Mouse (Mus musculus): ENCODE data around the gene Rcan1. TPM values are rescaled to one million over a fixed set of nuclear protein-coding genes. Genes with fewer than 3 reads are reported as not detected.
"Not testable (repeated sequence)": the region's sequence is repeated elsewhere in the genome, so short reads cannot be mapped to it uniquely, and the experiment has no call there.

The Rcan1 gene
- 39.9 and 41.2 TPM in 2 replicates for polyA plus RNA-seq (2015; fragmentation: Nextera tagmentation; extraction: Ambion mirVana)

GRCm38 (mm10) chr16:92470706-92471105, at the start of gene Rcan1:
TSS of gene Rcan1 (minus strand) at chr16:92470867.
- WGBS = 64% methylated on average over 6 of the region's 6 CpGs
- no peaks in the 10 kb centered on the region for H3K36me3 ChIP-seq
- no peaks in the 10 kb centered on the region for H3K27me3 ChIP-seq
- no peak within 1 kb of the TSS for H3K4me2 ChIP-seq
- H3K4me3 ChIP-seq = no peak within 1 kb of the TSS
- H3K27ac ChIP-seq = no peak within 1 kb of the TSS
- H3K4me1 ChIP-seq = 0 out of 2 replicates have a peak, but pooled peaks cover 3% of the 10 kb centered on the region
- no peaks in the 10 kb centered on the region for H3K9me3 ChIP-seq
- ATAC-seq (ENCODE audit: insufficient number of reproducible peaks, low FRiP score, low TSS enrichment, low read depth) = no peak
- no peak within 1 kb of the TSS for H3K9ac ChIP-seq

- Histone ChIP-seq H3K4me3 (no peak overlapping the region), H3K9me3 (no peaks in the 10 kb centered on the region), H3K27ac (no peak overlapping the region), H3K36me3 (no peaks in the 10 kb centered on the region), H3K27me3 (peaks cover 16% of the 10 kb centered on the region; the same call in 1 of the 2 replicates), H3K4me1 (0 out of 2 replicates have a peak, but pooled peaks cover 3% of the 10 kb centered on the region), H3K9ac (no peak overlapping the region), H3K4me2 (no peak overlapping the region)
- no peak for ATAC-seq (ENCODE audit: insufficient number of reproducible peaks, low FRiP score, low TSS enrichment, low read depth)
- WGBS = 49% methylated on average over 13 of the region's 13 CpGs
These were observed 49.3 kb upstream of the Rcan1 start for GRCm38 (mm10) chr16:92519820-92520492.

- Histone ChIP-seq H3K27ac (no peak overlapping the region), H3K4me2 (no peak overlapping the region), H3K9me3 (no peaks in the 10 kb centered on the region), H3K9ac (no peak overlapping the region), H3K4me1 (0 out of 2 replicates have a peak, but pooled peaks cover 3% of the 10 kb centered on the region), H3K36me3 (no peaks in the 10 kb centered on the region), H3K27me3 (peaks cover 12% of the 10 kb centered on the region; the same call in 1 of the 2 replicates), H3K4me3 (no peak overlapping the region)
- 39% methylated on average over 4 of the region's 4 CpGs for WGBS
- no peak for ATAC-seq (ENCODE audit: insufficient number of reproducible peaks, low FRiP score, low TSS enrichment, low read depth)
These were observed 48.1 kb upstream of the Rcan1 start for GRCm38 (mm10) chr16:92518718-92519117.

- no peak for ATAC-seq (ENCODE audit: insufficient number of reproducible peaks, low FRiP score, low TSS enrichment, low read depth)
- no peaks in the 10 kb centered on the region for H3K9me3 ChIP-seq
- WGBS = 75% methylated on average over 9 of the region's 9 CpGs
These were observed 45.5 kb upstream of the Rcan1 start for GRCm38 (mm10) chr16:92516139-92516538.

GRCm38 (mm10) chr16:92514896-92515295, 44.2 kb upstream of the Rcan1 start:
- not testable (repeated sequence) for H3K9ac ChIP-seq; ATAC-seq (ENCODE audit: insufficient number of reproducible peaks, low FRiP score, low TSS enrichment, low read depth); H3K9me3 ChIP-seq; H3K4me1 ChIP-seq; H3K36me3 ChIP-seq; H3K27ac ChIP-seq; H3K27me3 ChIP-seq; H3K4me2 ChIP-seq; H3K4me3 ChIP-seq
- 72% methylated on average over 9 of the region's 9 CpGs for WGBS

More at GRCm38 (mm10) chr16:92516139-92516538, 45.5 kb upstream of the Rcan1 start:
- no peak overlapping the region for H3K4me2 ChIP-seq
- H3K27ac ChIP-seq = no peak overlapping the region
- peaks cover 12% of the 10 kb centered on the region; the same call in 1 of the 2 replicates for H3K27me3 ChIP-seq
- no peaks in the 10 kb centered on the region for H3K36me3 ChIP-seq
- no peak overlapping the region for H3K9ac ChIP-seq
- H3K4me3 ChIP-seq = no peak overlapping the region
- 0 out of 2 replicates have a peak, but pooled peaks cover 3% of the 10 kb centered on the region for H3K4me1 ChIP-seq

- Histone ChIP-seq H3K4me3 (no peak overlapping the region), H3K4me2 (no peak overlapping the region), H3K9ac (no peak overlapping the region), H3K36me3 (no peaks in the 10 kb centered on the region), H3K27me3 (no peaks in the 10 kb centered on the region), H3K4me1 (no peaks in the 10 kb centered on the region), H3K27ac (no peak overlapping the region), H3K9me3 (no peaks in the 10 kb centered on the region)
- no peak for ATAC-seq (ENCODE audit: insufficient number of reproducible peaks, low FRiP score, low TSS enrichment, low read depth)
- WGBS = 57% methylated on average over 5 of the region's 5 CpGs
These were observed 41.2 kb upstream of the Rcan1 start for GRCm38 (mm10) chr16:92511773-92512391.

- H3K27ac ChIP-seq = no peak overlapping the region
- ATAC-seq (ENCODE audit: insufficient number of reproducible peaks, low FRiP score, low TSS enrichment, low read depth) = no peak
- no peaks in the 10 kb centered on the region for H3K27me3 ChIP-seq
- H3K9ac ChIP-seq = no peak overlapping the region
- WGBS = 55% methylated on average over 13 of the region's 13 CpGs
- no peak overlapping the region for H3K4me3 ChIP-seq
- no peaks in the 10 kb centered on the region for H3K9me3 ChIP-seq
- H3K4me2 ChIP-seq = no peak overlapping the region
- H3K4me1 ChIP-seq = no peaks in the 10 kb centered on the region
- H3K36me3 ChIP-seq = no peaks in the 10 kb centered on the region
These were observed 40.4 kb upstream of the Rcan1 start for GRCm38 (mm10) chr16:92510835-92511772.

- WGBS = 84% methylated on average over 4 of the region's 4 CpGs
- Histone ChIP-seq H3K27me3 (no peaks in the 10 kb centered on the region), H3K27ac (no peak overlapping the region), H3K4me2 (no peak overlapping the region), H3K4me3 (no peak overlapping the region), H3K36me3 (no peaks in the 10 kb centered on the region), H3K9me3 (no peaks in the 10 kb centered on the region), H3K4me1 (no peaks in the 10 kb centered on the region), H3K9ac (no peak overlapping the region)
- no peak for ATAC-seq (ENCODE audit: insufficient number of reproducible peaks, low FRiP score, low TSS enrichment, low read depth)
These were observed 36.9 kb upstream of the Rcan1 start for GRCm38 (mm10) chr16:92507573-92507972.

GRCm38 (mm10) chr16:92503105-92503504, 32.4 kb upstream of the Rcan1 start:
- H3K27me3 ChIP-seq = peaks cover 34% of the 10 kb centered on the region
- H3K9ac ChIP-seq = no peak overlapping the region
- H3K36me3 ChIP-seq = no peaks in the 10 kb centered on the region
- H3K4me2 ChIP-seq = no peak overlapping the region
- no peak overlapping the region for H3K27ac ChIP-seq
- peaks cover 14% of the 10 kb centered on the region for H3K4me1 ChIP-seq
- H3K4me3 ChIP-seq = no peak overlapping the region
- WGBS = 67% methylated on average over 5 of the region's 5 CpGs
- ATAC-seq (ENCODE audit: insufficient number of reproducible peaks, low FRiP score, low TSS enrichment, low read depth) = no peak
- H3K9me3 ChIP-seq = no peaks in the 10 kb centered on the region

GRCm38 (mm10) chr16:92500534-92500933, 29.9 kb upstream of the Rcan1 start:
- no peak for ATAC-seq (ENCODE audit: insufficient number of reproducible peaks, low FRiP score, low TSS enrichment, low read depth)
- Histone ChIP-seq H3K9ac (no peak overlapping the region), H3K27me3 (peaks cover 51% of the 10 kb centered on the region), H3K27ac (no peak overlapping the region), H3K4me2 (no peak overlapping the region), H3K4me1 (peaks cover 17% of the 10 kb centered on the region), H3K9me3 (no peaks in the 10 kb centered on the region), H3K36me3 (no peaks in the 10 kb centered on the region), H3K4me3 (no peak overlapping the region)
- 83% methylated on average over 8 of the region's 8 CpGs for WGBS

GRCm38 (mm10) chr16:92499324-92499723, 28.7 kb upstream of the Rcan1 start:
- H3K4me3 ChIP-seq = peak overlapping the region; percentile 49
- peaks cover 17% of the 10 kb centered on the region for H3K4me1 ChIP-seq
- H3K27ac ChIP-seq = no peak overlapping the region
- H3K4me2 ChIP-seq = peak overlapping the region; percentile 92
- peaks cover 51% of the 10 kb centered on the region for H3K27me3 ChIP-seq
- no peak for ATAC-seq (ENCODE audit: insufficient number of reproducible peaks, low FRiP score, low TSS enrichment, low read depth)
- no peaks in the 10 kb centered on the region for H3K36me3 ChIP-seq
- no peak overlapping the region for H3K9ac ChIP-seq
- H3K9me3 ChIP-seq = no peaks in the 10 kb centered on the region
- 21% methylated on average over 15 of the region's 15 CpGs for WGBS

All from limb, embryonic 15.5 days (tissue).